Mouse (Mus musculus) liver, adult 2 months (tissue): ENCODE results near the gene Nfyc.

Source experiments
- CTCF ChIP-seq: fragments of 200-500 bp; IDR thresholded peaks from 2 replicates; pipeline ENCODE4 v1.5.1; 2011; ENCODE audit warnings: low read depth, low read length, control low read depth
- POLR2A ChIP-seq: fragments of 200-500 bp; IDR thresholded peaks from 2 replicates; pipeline ENCODE4 v1.6.1; 2011; ENCODE audit warnings: low read length, control low read depth; ENCODE audit not compliant: insufficient read depth; ENCODE audit errors: extremely low read depth

DNA sequence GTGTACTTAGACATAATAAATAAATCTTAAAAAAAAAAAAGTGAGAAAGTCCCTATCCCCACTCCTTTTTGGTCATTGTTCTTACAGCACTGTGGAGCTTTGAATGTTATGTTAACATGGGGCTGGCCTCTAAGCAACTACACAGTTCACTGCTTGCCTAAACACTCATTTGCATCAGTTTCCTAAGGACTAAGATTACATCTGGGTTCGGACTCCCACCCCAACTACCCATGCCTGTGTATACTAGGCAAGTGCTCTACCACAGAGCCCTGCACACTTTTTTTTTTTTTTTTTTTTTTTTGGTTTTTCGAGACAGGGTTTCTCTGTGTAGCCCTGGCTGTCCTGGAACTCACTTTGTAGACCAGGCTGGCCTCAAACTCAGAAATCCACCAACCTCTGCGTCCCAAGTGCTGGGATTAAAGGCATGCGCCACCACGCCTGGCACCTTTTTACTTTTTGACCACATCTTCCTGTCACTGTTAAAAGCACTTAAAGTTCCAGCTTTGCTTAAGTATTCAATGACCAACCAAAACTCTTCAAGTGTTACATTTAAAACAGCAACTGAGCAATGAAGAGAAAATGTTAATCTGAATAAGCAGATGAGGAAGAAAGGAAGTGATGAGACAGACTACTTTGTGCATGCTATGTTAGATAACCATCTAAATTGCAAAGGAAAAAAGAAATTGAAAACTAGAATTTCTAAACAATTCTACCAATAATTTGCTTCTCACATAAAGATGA lies 33.2 kb downstream of the Nfyc start:
- TF ChIP-seq CTCF (no peak), POLR2A (no peak)
